Mouse (Mus musculus) ES-Bruce4 (cell line): ENCODE data around the gene Apoe. TPM values are rescaled to one million over a fixed set of nuclear protein-coding genes. Genes with fewer than 3 reads are reported as not detected.

ENCODE experiments used
- H3K27ac ChIP-seq: 2 replicates; pipeline ENCODE4 v1.5.1; 2012; ENCODE audit warnings: low read length, inconsistent platforms; ENCODE audit not compliant: insufficient read depth
- H3K27me3 ChIP-seq: 2 replicates; pipeline ENCODE4 v1.6.1; 2012; ENCODE audit warnings: mild to moderate bottlenecking, low read length, inconsistent platforms; ENCODE audit not compliant: control insufficient read depth, poor library complexity, insufficient read depth, severe bottlenecking
- H3K36me3 ChIP-seq: 2 replicates; pipeline ENCODE4 v1.6.1; 2012; ENCODE audit warnings: inconsistent platforms, mild to moderate bottlenecking, low read length, moderate library complexity; ENCODE audit not compliant: control insufficient read depth, poor library complexity, insufficient read depth, severe bottlenecking
- H3K4me1 ChIP-seq: one replicate; pipeline ENCODE4 v1.8.1; 2011; ENCODE audit warnings: low read length; ENCODE audit not compliant: control insufficient read depth, insufficient read depth
- H3K4me3 ChIP-seq: 2 replicates; pipeline ENCODE4 v1.5.1; 2011; ENCODE audit warnings: low read depth, mild to moderate bottlenecking, low read length
- H3K9ac ChIP-seq: 2 replicates; pipeline ENCODE4 v1.6.1; 2012; ENCODE audit warnings: low read depth, mild to moderate bottlenecking, inconsistent platforms; ENCODE audit not compliant: poor library complexity, severe bottlenecking
- H3K9me3 ChIP-seq: replicated peaks from 2 replicates; pipeline ENCODE4 v1.6.1; 2012; ENCODE audit warnings: mild to moderate bottlenecking, low read length, inconsistent platforms; ENCODE audit not compliant: control insufficient read depth, poor library complexity, insufficient read depth, severe bottlenecking
- CTCF ChIP-seq: IDR thresholded peaks from one replicate; pipeline ENCODE4 v1.8.1; 2011; ENCODE audit warnings: low read depth, low read length
- EP300 ChIP-seq: IDR thresholded peaks from 2 replicates; pipeline ENCODE4 v1.6.1; 2011; ENCODE audit warnings: low read depth, low read length; ENCODE audit not compliant: insufficient read depth
- POLR2A ChIP-seq: IDR thresholded peaks from one replicate; pipeline ENCODE4 v1.8.1; 2011; ENCODE audit warnings: low read length; ENCODE audit not compliant: insufficient read depth
- polyA plus RNA-seq: library from polyadenylated mRNA; stranded (reverse); fragments of >200 nt; gene quantifications from 2 replicates; pipeline ENCODE4 v1.2.4, GENCODE M21; 2011; ENCODE audit warnings: low read depth; ENCODE audit not compliant: missing spikeins, insufficient read depth, insufficient read length

Apoe gene
- polyA plus RNA-seq, 1 experiment: 1,048 TPM

DNA sequence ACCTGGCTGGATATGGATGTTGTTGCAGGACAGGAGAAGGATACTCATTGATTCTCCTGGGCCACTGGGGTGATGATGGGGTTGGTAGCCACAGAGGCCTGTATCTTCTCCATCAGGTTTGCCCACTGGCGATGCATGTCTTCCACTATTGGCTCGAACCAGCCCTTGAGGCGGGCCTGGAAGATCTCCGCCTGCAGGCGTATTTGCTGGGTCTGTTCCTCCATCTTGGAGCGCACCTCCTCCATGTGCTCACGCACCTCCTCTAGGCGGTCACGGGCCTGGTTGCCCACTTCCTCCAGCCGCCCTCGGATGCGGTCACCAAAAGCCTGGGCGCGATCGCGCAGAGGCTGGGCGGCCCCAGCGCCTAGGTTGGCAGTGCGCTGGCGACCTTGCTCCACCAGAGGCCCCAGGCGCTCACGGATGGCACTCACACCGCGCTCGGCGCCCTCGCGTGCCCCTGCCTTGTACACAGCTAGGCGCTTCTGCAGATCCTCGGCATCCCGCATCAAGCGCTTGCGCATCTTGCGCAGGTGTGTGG, 2.6 kb downstream of the Apoe start:
- Histone ChIP-seq H3K9ac (peak overlapping the region; percentile 79), H3K27me3 (no peaks in the 10 kb centered on the region), H3K4me3 (peak overlapping the region; percentile 96), H3K27ac (peak overlapping the region; percentile 33), H3K9me3 (no peaks in the 10 kb centered on the region), H3K4me1 (peaks cover 6% of the 10 kb centered on the region), H3K36me3 (peaks cover 21% of the 10 kb centered on the region)
- TF ChIP-seq CTCF: no peak
- no peak for TF ChIP-seq POLR2A
- TF ChIP-seq EP300: no peak

DNA sequence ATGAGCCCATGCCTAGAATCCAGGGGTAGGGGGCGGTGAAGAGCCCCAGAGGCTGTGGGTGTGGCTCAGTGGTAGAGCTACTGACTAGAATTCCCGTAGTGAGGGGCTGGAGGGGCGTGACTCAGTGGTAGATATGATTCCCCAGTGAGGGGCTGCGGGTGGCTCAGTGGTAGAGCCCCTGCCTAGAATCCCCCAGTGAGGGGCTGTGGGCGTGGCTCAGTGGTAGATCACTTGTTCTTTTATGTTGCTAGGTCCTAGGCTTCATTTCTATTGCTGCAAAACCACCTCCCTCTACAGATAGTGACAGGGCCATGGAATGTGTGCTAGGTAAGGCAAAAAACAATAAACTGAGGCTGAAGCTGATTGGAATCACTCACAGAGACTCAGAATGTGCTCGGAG, 3.1 kb downstream of the Apoe start:
- Histone ChIP-seq H3K4me1 (peaks cover 6% of the 10 kb centered on the region), H3K27me3 (no peaks in the 10 kb centered on the region), H3K4me3 (peak overlapping the region; percentile 96), H3K9ac (peak overlapping the region; percentile 79; the same call in 1 of the 2 replicates), H3K9me3 (no peaks in the 10 kb centered on the region), H3K27ac (peak overlapping the region; percentile 33), H3K36me3 (peaks cover 21% of the 10 kb centered on the region)
- TF ChIP-seq CTCF (peak; percentile 7), EP300 (no peak)

DNA sequence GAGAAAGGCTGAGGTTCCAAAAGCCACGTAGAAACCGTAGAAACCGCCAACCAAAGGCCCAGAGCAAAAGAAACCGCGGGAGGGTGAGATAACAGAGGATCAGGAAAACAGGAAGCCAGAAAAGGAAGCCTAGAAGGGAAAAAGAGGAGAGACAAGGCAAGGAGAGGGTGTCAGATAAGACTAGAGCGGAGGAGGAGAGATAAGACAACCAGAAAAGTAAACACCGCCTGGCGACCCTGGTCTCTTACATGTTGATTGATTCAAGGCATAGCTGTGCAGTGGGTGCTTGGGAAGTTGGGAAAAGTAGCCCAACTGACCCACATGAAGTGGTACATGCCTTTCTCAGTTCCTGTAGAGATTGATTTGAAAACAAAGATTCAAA, 3.8 kb downstream of the Apoe start:
- Histone ChIP-seq H3K4me1 (peaks cover 5% of the 10 kb centered on the region), H3K27ac (peak overlapping the region; percentile 22), H3K9ac (no peak overlapping the region), H3K27me3 (no peaks in the 10 kb centered on the region), H3K36me3 (peaks cover 21% of the 10 kb centered on the region), H3K4me3 (no peak overlapping the region), H3K9me3 (no peaks in the 10 kb centered on the region)
- no peak for TF ChIP-seq POLR2A
- no peak for TF ChIP-seq CTCF
- no peak for TF ChIP-seq EP300

DNA sequence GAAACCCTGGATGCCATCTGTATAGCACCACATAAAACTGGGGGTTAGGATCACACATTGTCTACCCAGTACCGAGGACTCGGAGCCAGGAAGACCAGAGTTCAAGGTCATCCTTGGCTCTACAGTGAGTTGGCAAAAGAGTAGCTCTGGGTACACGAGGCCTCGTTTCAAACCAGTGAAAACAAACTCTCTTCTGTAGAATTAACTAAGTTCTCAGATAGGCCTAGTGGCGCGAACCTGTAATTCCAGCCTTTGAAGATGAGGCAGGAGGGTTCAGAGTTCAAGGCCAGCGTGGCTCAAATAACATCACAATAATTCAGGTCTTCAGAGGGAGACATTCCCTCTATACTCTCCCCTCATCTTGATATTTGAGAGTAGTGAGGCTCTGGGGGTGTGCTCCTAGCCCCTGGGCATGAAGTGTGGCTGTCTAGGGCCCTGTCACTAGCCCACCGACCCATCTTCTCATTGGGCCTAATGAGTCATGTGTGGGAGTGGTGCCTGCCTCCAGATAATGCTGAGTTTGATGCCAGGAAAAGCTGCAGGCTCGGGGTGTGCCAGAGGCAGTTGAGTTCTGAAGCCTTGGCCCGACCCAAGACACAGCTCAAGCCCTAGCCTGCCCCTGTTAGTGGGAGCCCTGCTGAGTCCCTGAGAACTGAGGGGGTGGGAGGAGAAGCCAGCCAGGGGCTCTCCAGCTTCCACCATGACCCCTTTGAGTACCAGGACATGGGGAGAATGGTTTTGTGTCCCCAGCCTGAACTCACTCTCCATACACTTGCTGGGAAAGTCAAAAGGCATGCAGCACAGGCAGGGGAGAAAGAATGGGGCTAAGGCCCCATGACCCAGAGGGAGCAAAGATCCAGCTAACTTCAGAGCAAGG, 4.4 kb downstream of the Apoe start:
- TF ChIP-seq POLR2A (no peak), CTCF (no peak), EP300 (no peak)

DNA sequence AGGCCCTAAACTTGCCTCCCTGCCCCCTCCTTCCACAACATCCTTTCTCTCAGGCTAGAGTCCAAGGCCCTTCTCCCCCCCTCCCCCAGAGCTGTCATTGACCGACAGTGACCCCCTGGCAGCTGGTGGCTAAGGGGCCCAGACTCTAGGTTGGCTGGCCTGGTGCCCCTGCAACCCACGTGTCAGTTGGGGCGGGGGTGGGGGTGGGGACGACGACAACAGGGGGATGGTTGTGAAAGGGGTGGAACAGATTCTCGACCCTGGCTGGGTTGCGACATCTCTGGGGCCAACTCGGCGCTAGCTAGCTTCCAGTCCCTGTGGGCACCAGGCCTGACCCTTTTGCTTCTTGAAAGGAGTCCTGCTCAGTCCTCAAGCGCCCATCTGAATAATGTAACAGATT, 5.6 kb downstream of the Apoe start:
- no peak overlapping the region for H3K4me3 ChIP-seq
- no peaks in the 10 kb centered on the region for H3K9me3 ChIP-seq
- H3K4me1 ChIP-seq: peaks cover 6% of the 10 kb centered on the region
- H3K27ac ChIP-seq: peak overlapping the region; percentile 94; the same call in 1 of the 2 replicates
- TF ChIP-seq POLR2A (no peak), CTCF (no peak)
- no peaks in the 10 kb centered on the region for H3K27me3 ChIP-seq
- peaks cover 21% of the 10 kb centered on the region for H3K36me3 ChIP-seq
- H3K9ac ChIP-seq: 0 out of 2 replicates have a peak overlapping the region, but pooled peaks have one; percentile 70

More for the DNA sequence above, 4.4 kb downstream of the Apoe start:
- H3K27ac ChIP-seq: peak overlapping the region; percentile 22; the same call in 1 of the 2 replicates
- H3K36me3 ChIP-seq: peaks cover 21% of the 10 kb centered on the region
- no peaks in the 10 kb centered on the region for H3K9me3 ChIP-seq
- H3K27me3 ChIP-seq: no peaks in the 10 kb centered on the region
- no peak overlapping the region for H3K4me3 ChIP-seq
- no peak overlapping the region for H3K9ac ChIP-seq
- H3K4me1 ChIP-seq: peaks cover 4% of the 10 kb centered on the region
